Mouse (Mus musculus): ENCODE results near the gene Copb1. TPM values are rescaled to one million over a fixed set of nuclear protein-coding genes. Genes with fewer than 3 reads are reported as not detected.

Gene Copb1
- polyA plus RNA-seq, 1 experiment from 2014 or later: 79.0 TPM

Other genes with a start within 250 kb of the Copb1 start
- gene Rras2, start 136.9 kb downstream of the Copb1 start, polyA plus RNA-seq (2015; fragmentation: Nextera tagmentation; extraction: Ambion mirVana): 47.2 and 48.0 TPM in 2 replicates
- 327 and 356 TPM in 2 replicates for gene Psma1, start 21.4 kb upstream of the Copb1 start, polyA plus RNA-seq (2015; fragmentation: Nextera tagmentation; extraction: Ambion mirVana)
- 3.2 and 4.0 TPM in 2 replicates for gene Pde3b, start 160.6 kb upstream of the Copb1 start, polyA plus RNA-seq (2015; fragmentation: Nextera tagmentation; extraction: Ambion mirVana)

All from heart, embryonic 13.5 days (tissue).